Mouse (Mus musculus) heart, embryonic 15.5 days (tissue): ENCODE results near the gene Prm3. TPM values are rescaled to one million over a fixed set of nuclear protein-coding genes. Genes with fewer than 3 reads are reported as not detected.
"Not testable (repeated sequence)": the region's sequence is repeated elsewhere in the genome, so short reads cannot be mapped to it uniquely, and the experiment has no call there.

Source experiments
- ATAC-seq: fragments of 200-750 bp; cut with Nextera tagmentation; replicated peaks from 2 replicates; pipeline ENCODE4 v1.8.0; 2017; ENCODE audit warnings: low read depth, moderate TSS enrichment; ENCODE audit not compliant: insufficient number of reproducible peaks, insufficient read depth, low FRiP score
- H3K27ac ChIP-seq: fragments of 300-500 bp; sonication (generic); 2 replicates; pipeline ENCODE4 v1.5.1; 2015; ENCODE audit warnings: mild to moderate bottlenecking, inconsistent platforms
- H3K27me3 ChIP-seq: fragments of 300-500 bp; sonication (generic); 2 replicates; pipeline ENCODE4 v1.6.1; 2015; ENCODE audit warnings: inconsistent platforms
- H3K36me3 ChIP-seq: fragments of 300-500 bp; sonication (generic); 2 replicates; pipeline ENCODE4 v1.6.1; 2015; ENCODE audit warnings: mild to moderate bottlenecking, inconsistent platforms
- H3K4me1 ChIP-seq: fragments of 300-500 bp; sonication (generic); replicated peaks from 2 replicates; pipeline ENCODE4 v1.6.1; 2015; ENCODE audit warnings: inconsistent platforms
- H3K4me2 ChIP-seq: fragments of 300-500 bp; sonication (generic); 2 replicates; pipeline ENCODE4 v1.6.1; 2015; ENCODE audit warnings: inconsistent platforms, mild to moderate bottlenecking, moderate library complexity
- H3K4me3 ChIP-seq: fragments of 300-500 bp; sonication (generic); 2 replicates; pipeline ENCODE4 v1.5.1; 2015; ENCODE audit warnings: mild to moderate bottlenecking, inconsistent platforms
- H3K9ac ChIP-seq: fragments of 300-500 bp; sonication (generic); 2 replicates; pipeline ENCODE4 v1.6.1; 2015; ENCODE audit warnings: mild to moderate bottlenecking, inconsistent platforms
- H3K9me3 ChIP-seq: fragments of 300-500 bp; sonication (generic); replicated peaks from 2 replicates; pipeline ENCODE4 v1.6.1; 2016; ENCODE audit warnings: inconsistent platforms
- WGBS: fragments of 180-500 bp; shearing (Covaris S2); methylation state at CpG from one replicate; pipeline ENCODE4 v1.1.7; 2015; ENCODE audit warnings: mixed read lengths; 5-methylcytosine and 5-hydroxymethylcytosine counted together
- polyA plus RNA-seq: library from polyadenylated mRNA; unstranded; fragments of >200 nt; fragmentation: Nextera tagmentation; extraction: Ambion mirVana; gene quantifications from 2 replicates; pipeline ENCODE4 v1.2.1, GENCODE M21; 2015

Gene Prm3
- polyA plus RNA-seq, 1 experiment from 2014 or later = not detected

GRCm38 (mm10) chr16:10825840-10826239, 35.1 kb upstream of the Prm3 start:
- Histone ChIP-seq H3K36me3 (no peaks in the 10 kb centered on the region), H3K4me2 (no peak overlapping the region), H3K9me3 (no peaks in the 10 kb centered on the region), H3K27ac (no peak overlapping the region), H3K4me1 (0 out of 2 replicates have a peak, but pooled peaks cover 2% of the 10 kb centered on the region), H3K27me3 (no peaks in the 10 kb centered on the region), H3K9ac (no peak overlapping the region), H3K4me3 (no peak overlapping the region)
- 85% methylated on average over 4 of the region's 4 CpGs for WGBS
- ATAC-seq = no peak

- Histone ChIP-seq H3K27me3 (no peaks in the 10 kb centered on the region), H3K36me3 (no peaks in the 10 kb centered on the region), H3K4me1 (peaks cover 6% of the 10 kb centered on the region; the same call in 1 of the 2 replicates), H3K4me2 (no peak overlapping the region), H3K27ac (no peak overlapping the region), H3K4me3 (no peak overlapping the region), H3K9ac (no peak overlapping the region), H3K9me3 (no peaks in the 10 kb centered on the region)
- 88% methylated on average over 1 of the region's 1 CpGs for WGBS
- ATAC-seq = no peak
Measured at GRCm38 (mm10) chr16:10824536-10824935, 33.8 kb upstream of the Prm3 start.

GRCm38 (mm10) chr16:10821387-10821786, 30.7 kb upstream of the Prm3 start:
- Histone ChIP-seq H3K4me3 (no peak overlapping the region), H3K27me3 (no peaks in the 10 kb centered on the region), H3K27ac (peak overlapping the region; percentile 35), H3K4me1 (peaks cover 13% of the 10 kb centered on the region; the same call in 1 of the 2 replicates), H3K9ac (no peak overlapping the region), H3K4me2 (no peak overlapping the region), H3K36me3 (no peaks in the 10 kb centered on the region), H3K9me3 (no peaks in the 10 kb centered on the region)
- peak; percentile 20; the same call in 1 of the 2 replicates for ATAC-seq
- WGBS = 60% methylated on average over 4 of the region's 4 CpGs

GRCm38 (mm10) chr16:10819966-10820365, 29.3 kb upstream of the Prm3 start:
- 33% methylated on average over 3 of the region's 3 CpGs for WGBS
- H3K9me3 ChIP-seq = no peaks in the 10 kb centered on the region
- no peaks in the 10 kb centered on the region for H3K36me3 ChIP-seq
- ATAC-seq = no peak
- peaks cover 14% of the 10 kb centered on the region for H3K4me1 ChIP-seq
- H3K4me3 ChIP-seq = no peak overlapping the region
- H3K27me3 ChIP-seq = no peaks in the 10 kb centered on the region
- no peak overlapping the region for H3K9ac ChIP-seq
- H3K27ac ChIP-seq = 0 out of 2 replicates have a peak overlapping the region, but pooled peaks have one; percentile 12
- no peak overlapping the region for H3K4me2 ChIP-seq

- Histone ChIP-seq H3K4me2 (no peak overlapping the region), H3K36me3 (no peaks in the 10 kb centered on the region), H3K4me1 (peaks cover 21% of the 10 kb centered on the region), H3K27me3 (no peaks in the 10 kb centered on the region), H3K9ac (no peak overlapping the region), H3K4me3 (no peak overlapping the region), H3K27ac (no peak overlapping the region), H3K9me3 (no peaks in the 10 kb centered on the region)
- WGBS = 89% methylated on average over 4 of the region's 4 CpGs
- no peak for ATAC-seq
Measured at GRCm38 (mm10) chr16:10818579-10819135, 27.9 kb upstream of the Prm3 start.

- peak overlapping the region; percentile 14 for H3K27ac ChIP-seq
- ATAC-seq = no peak
- no peak overlapping the region for H3K4me3 ChIP-seq
- H3K36me3 ChIP-seq = no peaks in the 10 kb centered on the region
- peaks cover 23% of the 10 kb centered on the region for H3K4me1 ChIP-seq
- H3K9ac ChIP-seq = no peak overlapping the region
- no peaks in the 10 kb centered on the region for H3K27me3 ChIP-seq
- H3K9me3 ChIP-seq = no peaks in the 10 kb centered on the region
- WGBS = 45% methylated on average over 4 of the region's 4 CpGs
- H3K4me2 ChIP-seq = no peak overlapping the region
Measured at GRCm38 (mm10) chr16:10814864-10815263, 24.1 kb upstream of the Prm3 start.

GRCm38 (mm10) chr16:10813726-10814125, 23.0 kb upstream of the Prm3 start:
- H3K36me3 ChIP-seq = no peaks in the 10 kb centered on the region
- H3K9ac ChIP-seq = no peak overlapping the region
- H3K27me3 ChIP-seq = no peaks in the 10 kb centered on the region
- ATAC-seq = no peak
- no peak overlapping the region for H3K4me3 ChIP-seq
- H3K4me1 ChIP-seq = peaks cover 16% of the 10 kb centered on the region
- H3K9me3 ChIP-seq = no peaks in the 10 kb centered on the region
- no peak overlapping the region for H3K27ac ChIP-seq
- no peak overlapping the region for H3K4me2 ChIP-seq
- WGBS = 75% methylated on average over 4 of the region's 4 CpGs

GRCm38 (mm10) chr16:10812865-10813371, 22.2 kb upstream of the Prm3 start, which contains the start of gene Gm11172:
Gm11172 (plus strand) TSS chr16:10812915.
- Histone ChIP-seq H3K4me3 (no peak within 1 kb of the TSS), H3K9me3 (no peaks in the 10 kb centered on the region), H3K36me3 (no peaks in the 10 kb centered on the region), H3K9ac (no peak within 1 kb of the TSS), H3K27me3 (no peaks in the 10 kb centered on the region), H3K4me2 (no peak within 1 kb of the TSS), H3K27ac (no peak within 1 kb of the TSS), H3K4me1 (peaks cover 14% of the 10 kb centered on the region)
- WGBS = 58% methylated on average over 2 of the region's 2 CpGs
- ATAC-seq = no peak

GRCm38 (mm10) chr16:10810376-10810775, 19.7 kb upstream of the Prm3 start:
- no peak for ATAC-seq
- Histone ChIP-seq H3K27me3 (no peaks in the 10 kb centered on the region), H3K4me1 (peaks cover 13% of the 10 kb centered on the region), H3K27ac (no peak overlapping the region), H3K4me3 (no peak overlapping the region), H3K36me3 (no peaks in the 10 kb centered on the region), H3K9ac (no peak overlapping the region), H3K4me2 (no peak overlapping the region), H3K9me3 (no peaks in the 10 kb centered on the region)
- WGBS = 90% methylated on average over 1 of the region's 1 CpGs

- ATAC-seq = no peak
- no peaks in the 10 kb centered on the region for H3K36me3 ChIP-seq
- no peak within 1 kb of the TSS for H3K4me3 ChIP-seq
- H3K27me3 ChIP-seq = no peaks in the 10 kb centered on the region
- WGBS = 71% methylated on average over 10 of the region's 10 CpGs
- H3K27ac ChIP-seq = no peak within 1 kb of the TSS
- no peak within 1 kb of the TSS for H3K4me2 ChIP-seq
- no peaks in the 10 kb centered on the region for H3K9me3 ChIP-seq
- H3K9ac ChIP-seq = no peak within 1 kb of the TSS
- H3K4me1 ChIP-seq = no peaks in the 10 kb centered on the region; the same call in 1 of the 2 replicates
Measured at GRCm38 (mm10) chr16:10805789-10806527, 15.2 kb upstream of the Prm3 start, which contains the start of gene Prm1. Prm1 (minus strand) TSS chr16:10805839.

- H3K36me3 ChIP-seq, H3K9ac ChIP-seq, H3K4me3 ChIP-seq, H3K27ac ChIP-seq, H3K4me2 ChIP-seq, H3K4me1 ChIP-seq, ATAC-seq, H3K9me3 ChIP-seq, H3K27me3 ChIP-seq: not testable (repeated sequence)
- WGBS = 74% methylated on average over 3 of the region's 3 CpGs
Measured at GRCm38 (mm10) chr16:10802420-10802819, 11.7 kb upstream of the Prm3 start.
